Mouse (Mus musculus) thymus, adult 18-20 months (tissue): ENCODE results near the gene Pctp.
A peak's percentile ranks its signal among the peaks of the same experiment; 100 is the strongest.

Source experiments
- DNase-seq, 2 experiments: peaks; one replicate each; pipeline ENCODE4 v3.0.0; 2022; ENCODE audit warnings: mixed read lengths in 2 of 2

Pctp gene

DNA sequence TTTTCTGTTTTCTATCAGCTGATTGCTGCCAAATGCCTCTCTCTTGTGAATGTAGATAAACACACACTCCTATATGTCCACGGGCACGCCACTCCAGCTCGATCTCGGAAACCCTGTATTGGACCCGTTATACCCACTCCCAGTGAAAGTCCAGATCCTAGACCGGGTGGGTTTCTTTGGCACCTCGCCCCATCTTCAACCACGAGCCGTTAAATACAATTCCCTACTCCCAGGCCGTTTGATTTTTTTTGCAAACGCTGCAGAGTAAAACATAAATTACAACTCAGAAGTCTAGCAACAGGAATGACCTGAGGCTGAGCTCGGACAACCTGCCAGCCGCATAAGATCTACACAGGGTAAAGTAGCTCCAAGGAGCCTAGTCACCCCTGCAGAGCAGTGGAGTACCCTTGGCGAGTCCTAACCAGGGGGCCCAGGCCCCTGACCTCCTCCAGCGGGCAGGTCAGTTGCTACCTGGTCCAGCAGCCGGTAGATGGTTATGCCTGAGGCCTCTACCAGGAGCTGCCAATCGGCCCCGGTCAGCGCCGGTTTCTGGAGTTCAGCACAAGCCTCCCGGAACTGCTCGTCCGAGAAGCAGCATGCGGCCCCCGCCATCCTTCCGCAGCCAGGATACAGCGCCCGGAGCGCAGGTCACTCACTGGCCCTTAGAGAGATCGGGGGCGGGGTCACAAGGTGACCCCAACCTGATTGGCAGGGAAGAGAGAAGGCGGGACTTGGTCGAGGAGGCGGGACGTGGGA, at the start of gene Pctp:
Pctp (minus strand) TSS at position 664 of the 756 bp plus-strand sequence.
- DNase-seq = peak; percentile 52 to 60

DNA sequence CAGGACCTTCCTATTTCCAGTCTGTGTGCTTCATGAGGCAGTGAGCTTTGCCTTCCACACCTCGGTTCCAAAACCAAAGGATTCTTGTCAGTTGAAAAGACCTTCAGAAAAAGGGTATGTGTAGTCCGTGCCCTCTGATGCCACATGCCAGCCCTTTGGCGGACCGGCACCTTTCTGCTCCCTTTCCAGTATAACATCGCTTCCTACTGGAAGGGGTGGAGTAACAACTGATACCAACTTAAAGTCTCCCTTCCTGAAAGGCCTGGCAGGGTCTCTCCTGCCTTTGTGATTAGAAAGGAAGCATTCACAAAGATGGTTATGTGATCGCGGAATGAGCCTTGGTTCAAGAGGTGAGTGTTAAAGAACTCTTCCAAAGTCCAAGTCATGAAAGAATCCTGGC, 47.3 kb upstream of the Pctp start:
- no peak for DNase-seq

DNA sequence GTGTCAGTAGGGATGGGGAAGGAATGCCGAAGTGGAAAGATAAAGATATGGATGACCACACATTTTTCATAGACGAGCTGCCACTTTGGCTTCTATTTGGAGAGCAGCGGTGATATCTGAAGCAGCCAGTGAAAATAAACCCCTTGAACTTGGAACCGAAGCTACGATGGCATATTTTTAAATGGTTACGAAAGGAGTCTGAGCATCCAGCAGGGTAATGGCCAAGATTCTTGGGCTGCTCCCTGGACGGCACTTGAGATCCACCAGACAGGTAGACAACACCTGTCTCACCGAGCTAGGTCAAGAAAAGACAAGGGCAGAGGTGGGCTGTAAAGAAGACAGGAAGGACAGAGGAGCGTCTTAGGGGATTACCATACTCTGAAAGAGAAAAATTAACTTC, 44.6 kb upstream of the Pctp start:
- no peak for DNase-seq

DNA sequence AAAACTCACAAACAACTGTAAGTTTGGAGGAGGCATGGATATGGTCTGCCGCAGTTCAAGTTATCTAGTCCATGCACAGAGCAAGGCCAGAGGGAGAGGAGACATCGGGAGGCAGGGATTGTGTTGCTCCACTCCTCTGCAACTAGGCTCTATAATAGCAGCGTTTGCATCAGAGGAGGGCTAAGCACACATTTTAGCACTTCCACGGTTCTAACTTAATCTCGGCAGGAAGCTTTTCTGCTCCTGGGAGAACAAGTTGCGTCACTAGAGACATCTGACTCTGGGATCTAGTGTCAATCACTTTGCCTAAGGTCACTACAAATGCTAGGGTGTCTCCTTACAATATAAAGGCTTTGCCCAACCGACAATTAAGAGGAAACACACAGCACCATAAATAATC, 43.5 kb upstream of the Pctp start:
- DNase-seq = no peak

DNA sequence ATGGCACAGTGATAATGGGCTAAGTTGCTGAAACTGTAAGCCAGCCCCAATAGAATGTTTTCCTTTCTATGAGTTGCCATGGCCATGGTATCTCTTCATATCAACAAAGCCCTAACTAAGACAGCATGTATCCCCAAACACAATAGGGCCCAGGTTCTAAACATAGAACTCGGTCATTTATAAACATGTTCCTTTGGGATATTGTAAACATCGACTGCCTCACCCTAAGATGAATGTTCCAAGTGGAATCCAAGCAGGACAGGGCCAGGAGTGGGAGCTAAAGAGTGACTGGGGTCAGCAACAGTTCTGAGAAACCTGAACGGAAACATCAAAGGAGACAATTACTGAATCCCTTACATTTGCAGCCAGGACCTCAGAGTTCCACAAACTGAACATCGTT, 41.8 kb upstream of the Pctp start:
- no peak for DNase-seq

DNA sequence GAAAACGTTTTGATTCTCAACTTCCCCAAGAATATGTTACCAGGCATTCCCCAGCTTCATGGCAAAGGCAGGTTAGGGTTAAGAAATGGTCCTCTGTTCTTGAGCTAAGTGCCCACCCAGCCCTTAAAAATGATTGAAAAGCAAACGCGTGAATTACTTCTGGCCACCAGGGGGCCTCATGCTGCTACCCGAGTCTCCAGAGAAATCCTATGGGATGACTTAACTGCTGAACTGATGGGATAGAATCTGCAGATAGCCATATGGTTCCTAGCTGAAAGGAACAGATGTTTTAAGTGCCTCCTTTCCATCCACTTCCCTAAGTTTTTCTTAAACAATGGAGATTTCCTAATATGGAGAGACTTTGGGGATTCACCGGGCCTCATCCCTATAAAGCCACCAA, 35.3 kb upstream of the Pctp start:
- DNase-seq = no peak

DNA sequence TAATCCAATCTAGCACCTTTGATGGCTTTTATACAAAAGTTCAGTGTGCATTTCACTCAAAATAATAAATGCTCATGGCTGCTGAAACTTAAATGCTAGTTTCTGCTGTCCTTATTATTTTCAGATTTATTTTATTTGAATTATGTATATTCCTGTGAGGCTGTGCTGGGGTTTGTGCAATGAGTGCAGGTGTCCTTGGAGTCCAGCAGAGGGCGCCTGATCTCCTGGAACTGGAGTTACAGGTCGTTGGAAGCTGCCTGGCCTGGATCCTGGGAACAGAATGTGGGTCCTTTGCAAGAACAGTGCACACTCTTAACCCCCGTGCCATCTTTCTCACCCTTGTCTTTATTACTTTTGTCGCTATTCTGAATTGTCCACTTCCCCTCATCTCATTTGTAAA, 33.7 kb upstream of the Pctp start:
- no peak for DNase-seq

DNA sequence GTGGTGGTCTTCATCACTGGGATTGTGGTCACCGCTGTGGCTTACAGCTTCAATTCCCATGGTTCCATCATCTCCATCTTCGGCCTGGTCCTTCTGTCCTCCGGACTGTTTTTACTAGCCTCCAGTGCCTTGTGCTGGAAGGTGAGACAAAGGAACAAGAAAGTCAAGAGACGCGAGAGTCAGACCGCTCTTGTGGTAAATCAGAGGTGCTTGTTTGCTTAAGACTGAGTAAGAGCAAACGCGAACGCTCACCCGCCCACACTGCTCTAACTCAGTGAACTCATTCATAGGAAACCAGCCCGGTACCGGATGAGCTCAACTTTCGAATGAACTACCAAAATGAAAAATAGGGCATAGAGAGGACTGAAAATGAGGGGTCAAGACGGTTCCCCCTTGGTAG, 32.8 kb upstream of the Pctp start:
- DNase-seq = no peak

DNA sequence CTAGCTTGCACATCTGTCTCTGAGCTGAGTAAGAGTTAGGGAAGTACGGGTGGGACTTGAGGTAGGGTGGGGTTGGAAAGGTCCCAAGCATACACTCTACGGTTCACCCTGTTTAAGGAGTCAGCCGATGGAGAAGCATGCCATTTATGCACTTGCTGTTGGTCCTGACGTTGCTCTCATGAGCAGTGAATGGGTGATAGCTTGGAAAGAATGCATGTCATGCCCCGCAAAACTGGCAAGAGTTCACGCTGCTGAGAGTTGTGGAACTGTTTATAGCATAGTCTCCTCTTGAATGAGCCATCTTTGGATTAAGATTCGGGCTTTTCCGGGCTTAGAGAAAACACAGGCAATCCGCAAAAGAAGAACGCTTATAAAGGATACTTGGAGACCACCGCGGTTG, 32.0 kb upstream of the Pctp start:
- no peak for DNase-seq

DNA sequence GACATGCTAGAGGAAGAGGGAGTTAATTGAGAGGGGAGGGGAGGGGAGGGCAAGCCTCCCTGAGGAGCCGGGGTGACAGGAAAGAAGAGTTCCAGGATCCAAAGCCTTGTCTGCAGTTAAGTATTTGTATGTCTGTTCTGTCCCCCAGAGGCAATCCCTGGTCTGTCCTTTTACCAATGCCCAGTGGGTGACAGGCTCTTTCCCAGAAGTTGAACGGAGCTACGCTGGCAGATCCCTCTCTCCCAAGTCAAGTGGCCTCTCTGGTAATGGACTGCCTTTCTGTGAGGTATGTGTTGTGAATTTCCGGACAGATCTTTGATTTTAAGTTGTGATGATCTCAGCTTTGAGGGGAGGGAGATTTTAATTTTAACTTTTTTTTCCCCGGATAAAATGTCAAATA, 30.7 kb upstream of the Pctp start:
- DNase-seq = no peak

DNA sequence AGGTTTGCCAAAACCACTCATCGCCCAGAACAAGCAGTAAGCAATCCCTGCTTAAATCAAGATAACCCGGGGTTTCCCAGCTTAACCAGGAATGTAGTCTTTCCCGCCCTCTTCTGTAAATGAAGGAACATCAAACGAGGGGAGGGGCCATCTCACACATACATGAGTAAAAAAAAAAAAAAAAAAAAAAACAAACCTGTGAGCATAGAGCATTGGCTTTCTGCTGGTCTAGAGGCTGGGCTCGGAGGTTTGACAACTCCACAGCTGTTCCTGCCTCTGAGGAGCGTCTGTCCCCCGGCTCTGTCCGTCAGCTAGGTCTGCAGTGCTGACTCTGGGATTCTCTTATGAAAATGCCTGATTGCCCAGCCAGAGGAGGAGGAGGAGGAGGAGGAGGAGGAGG, 30.1 kb upstream of the Pctp start:
- DNase-seq = no peak

DNA sequence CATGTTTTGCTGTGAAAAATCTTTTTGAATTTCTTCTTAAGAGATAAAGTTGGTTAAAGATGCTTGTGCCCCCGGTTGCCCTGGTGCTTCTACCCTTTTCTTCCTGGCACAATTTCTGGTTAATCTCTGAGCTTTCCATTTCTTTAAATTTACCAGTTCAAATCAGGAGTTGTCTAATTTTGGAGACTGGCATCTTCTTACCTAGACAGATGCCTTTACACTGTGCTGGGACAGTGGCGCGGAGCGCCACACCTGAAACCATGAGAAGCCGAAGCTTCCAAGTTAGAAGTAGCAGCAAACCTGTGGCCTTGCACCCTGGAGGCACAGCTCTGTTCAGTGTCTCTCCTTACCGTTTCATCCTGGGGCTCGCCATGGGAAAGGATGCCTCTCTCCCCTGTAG, 28.4 kb upstream of the Pctp start:
- DNase-seq = no peak

DNA sequence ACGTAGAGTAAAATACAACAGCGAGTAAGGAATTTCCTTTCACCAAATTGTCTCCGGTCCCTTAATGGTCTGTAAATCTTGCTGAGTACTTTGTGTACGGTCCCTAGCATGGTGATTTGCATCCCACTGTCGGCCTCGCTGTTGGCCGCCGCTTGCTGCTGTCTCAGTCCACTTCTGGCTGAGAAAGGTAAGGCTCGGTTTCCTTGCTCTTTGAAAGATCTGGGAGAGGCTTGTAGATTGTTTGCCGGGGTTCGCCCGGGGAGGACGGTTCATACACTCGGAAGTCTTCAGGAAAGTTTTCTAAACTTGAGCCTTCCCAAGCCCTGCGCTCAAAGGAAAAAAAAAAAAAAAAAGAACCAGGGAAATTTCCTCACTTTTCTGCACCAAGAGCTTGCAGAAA, 27.9 kb upstream of the Pctp start:
- DNase-seq = no peak

DNA sequence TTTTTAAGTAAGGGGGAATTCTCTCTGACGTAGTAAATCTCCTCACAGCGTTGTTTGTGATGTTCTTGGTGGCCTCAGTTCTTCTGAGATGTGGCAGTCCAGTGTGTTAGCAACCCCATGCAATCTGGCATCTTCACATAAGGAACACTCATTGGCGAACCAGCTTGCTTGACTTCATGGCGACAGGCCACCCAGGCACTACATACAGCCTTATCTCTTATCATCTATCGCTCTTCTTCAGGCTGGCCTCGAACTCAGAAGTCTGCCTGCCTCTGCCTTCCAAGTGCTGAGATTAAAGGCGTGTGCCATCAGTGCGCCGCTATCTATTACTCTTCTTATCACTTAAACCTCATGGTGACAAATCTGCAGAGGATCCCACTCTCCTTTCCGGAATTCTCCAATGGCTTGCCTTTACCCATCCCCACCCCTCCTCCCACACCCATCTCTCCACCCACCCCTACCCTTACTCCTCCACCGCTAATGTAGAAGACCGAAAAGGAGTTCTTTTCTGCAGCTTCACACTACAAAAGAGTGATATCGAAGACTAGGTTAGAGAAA, 27.2 kb upstream of the Pctp start, which contains the start of gene Tmem100:
Tmem100 (plus strand) TSS at position 508 of the 558 bp plus-strand sequence.
- no peak for DNase-seq

DNA sequence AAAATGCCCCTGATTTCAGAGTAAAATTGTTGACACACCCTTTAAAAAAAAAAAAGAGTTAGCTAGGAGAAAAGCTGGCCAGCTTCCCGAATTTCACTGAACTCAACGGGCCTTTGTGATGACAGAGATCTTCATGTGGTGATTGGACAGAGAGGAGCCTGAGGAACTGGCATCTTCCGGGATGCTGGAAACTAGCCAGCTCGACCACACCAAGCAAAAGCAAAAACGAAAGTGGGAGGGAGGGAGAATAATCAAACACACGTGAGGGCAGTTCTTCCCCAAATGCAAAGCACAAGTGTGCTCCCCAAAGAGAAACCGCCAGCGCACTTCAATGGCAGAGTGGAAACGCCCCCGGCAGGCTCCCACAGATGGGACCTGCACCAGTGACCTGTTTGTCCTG, 26.7 kb upstream of the Pctp start:
- DNase-seq = peak in 1 of 2 experiments; percentile 3

DNA sequence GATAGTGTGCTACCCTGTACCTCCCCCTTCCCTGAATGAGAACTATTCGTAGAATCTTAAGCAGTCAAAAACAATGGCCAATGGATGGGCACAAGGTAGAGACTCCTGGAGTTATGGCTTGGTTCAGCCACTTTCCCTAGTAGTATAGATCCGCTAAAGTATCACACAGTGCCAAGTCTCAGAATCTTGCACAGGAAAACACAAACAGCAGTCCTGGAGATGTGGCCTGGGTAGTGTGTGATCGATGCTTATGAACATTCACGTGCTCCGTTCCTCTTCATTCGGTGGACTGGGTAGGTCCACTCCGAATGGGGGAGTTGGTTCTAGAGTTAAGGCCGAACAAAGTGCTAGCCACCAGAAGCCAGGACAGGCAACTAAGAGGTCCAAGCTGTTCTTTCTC, 26.1 kb upstream of the Pctp start:
- no peak for DNase-seq

DNA sequence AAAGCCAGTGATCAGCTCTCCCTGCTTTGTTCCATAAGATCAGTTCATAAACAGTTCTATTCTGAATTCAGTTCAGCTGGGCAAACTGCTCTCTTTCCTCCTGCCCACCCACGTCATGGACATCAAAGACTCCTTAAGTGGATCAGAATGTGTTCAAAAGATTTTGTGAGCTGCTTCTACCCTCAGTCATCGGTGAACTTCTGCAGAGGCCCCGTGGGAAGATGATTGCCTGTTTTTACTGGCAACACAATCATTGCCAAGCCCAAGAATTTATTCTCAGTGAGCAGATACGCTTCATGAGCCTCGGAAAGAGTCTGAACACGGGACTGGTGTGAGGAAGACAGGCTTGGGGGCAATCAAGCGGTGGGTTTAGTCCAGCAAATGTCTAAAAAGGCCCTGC, 24.5 kb upstream of the Pctp start:
- no peak for DNase-seq

DNA sequence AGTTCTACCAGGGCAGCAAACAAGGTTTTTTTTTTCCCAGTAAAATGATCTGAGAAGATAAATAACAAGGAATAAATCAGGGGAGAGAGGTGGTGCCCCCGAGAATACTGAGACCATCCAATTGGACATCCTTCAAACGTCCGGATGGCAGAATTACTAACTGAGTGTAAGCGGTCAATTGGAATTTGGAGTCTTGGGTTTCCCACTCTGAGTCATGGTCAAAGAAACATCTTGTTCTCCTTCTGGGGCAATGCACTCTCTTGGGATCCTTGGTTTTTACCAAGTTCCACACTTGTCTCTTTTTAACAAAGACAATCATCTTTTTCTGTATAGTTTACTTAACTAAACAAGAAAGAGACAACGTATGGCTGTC, 24.1 kb upstream of the Pctp start:
- no peak for DNase-seq

DNA sequence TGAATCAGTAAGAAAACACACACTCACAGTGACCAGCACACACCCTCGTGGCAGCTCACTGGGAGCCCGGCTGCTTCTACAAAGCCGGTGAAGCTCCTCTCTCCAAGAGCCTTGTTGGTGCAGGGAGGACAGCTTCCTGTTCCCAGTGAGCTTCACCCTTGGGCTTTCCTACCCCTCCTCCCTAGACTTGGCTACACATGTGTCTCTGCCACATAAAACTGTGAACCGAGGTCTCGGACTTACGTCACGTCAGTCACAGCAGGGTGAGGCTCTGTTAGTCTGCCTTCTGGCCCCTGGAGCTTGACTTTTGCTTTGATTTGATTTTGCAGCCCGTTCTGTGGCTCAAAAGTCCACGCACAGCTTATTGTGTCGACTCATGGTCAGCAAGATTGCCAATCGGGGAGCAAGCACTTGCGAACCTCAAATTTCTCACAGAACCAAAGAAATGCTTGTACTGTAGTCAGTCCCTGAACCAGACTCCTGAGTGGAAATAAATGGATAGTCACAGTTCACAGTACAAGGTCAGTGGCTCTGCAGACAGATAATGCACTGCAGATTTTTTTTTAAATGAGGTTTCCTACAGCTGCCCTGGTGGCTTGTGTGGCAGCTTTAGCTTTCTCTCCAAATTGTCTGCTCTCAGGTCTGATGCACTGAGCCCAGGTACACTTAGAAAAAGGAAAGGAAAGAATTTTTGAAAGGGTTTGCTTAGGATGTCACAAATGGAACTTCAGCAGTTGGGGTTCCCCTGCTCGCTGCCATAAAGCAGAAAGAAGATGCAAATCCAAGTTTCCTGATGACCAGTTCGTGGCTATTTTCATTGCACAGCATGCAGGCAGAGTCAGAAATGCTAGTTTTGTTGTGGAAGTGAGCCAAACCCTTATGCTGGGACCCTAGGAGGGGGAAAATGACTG, 23.5 kb upstream of the Pctp start:
- DNase-seq = no peak

DNA sequence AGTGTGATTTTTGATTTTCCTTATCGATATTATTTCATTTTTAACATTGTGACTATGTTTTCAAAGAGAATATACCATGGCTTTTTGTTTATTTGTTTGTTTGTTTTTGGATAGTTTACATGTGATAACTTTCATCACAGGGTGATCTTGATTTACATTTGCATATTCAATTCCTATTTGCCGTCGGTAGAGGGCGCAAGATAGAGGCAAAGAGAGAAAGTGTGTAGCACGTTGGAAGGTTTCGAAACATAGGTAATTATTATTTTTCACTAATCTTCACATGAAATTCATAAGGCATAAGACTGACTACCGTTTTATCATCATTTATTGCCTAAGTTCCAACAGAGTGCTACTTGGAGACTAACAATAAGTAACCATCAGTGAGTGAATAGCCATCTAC, 16.5 kb upstream of the Pctp start:
- DNase-seq = no peak

DNA sequence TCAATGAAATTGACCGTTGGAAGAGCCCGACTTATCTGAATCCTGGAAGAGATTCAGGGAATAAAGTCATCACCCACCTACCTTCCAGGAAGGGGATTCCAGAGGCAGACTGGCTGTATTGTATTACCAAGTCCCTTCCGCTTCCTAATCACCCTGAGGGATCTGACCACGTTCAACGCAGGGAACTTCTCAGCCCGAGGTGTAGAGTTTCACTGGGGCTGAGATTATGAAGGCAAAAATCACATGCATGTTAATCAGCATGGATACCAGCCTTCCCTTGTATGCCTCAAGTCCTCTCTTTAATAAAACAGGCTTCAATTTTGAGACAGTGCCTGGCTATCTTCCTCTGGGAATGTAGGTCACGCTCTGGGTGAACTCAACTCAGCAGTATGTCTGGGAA, 12.6 kb upstream of the Pctp start:
- DNase-seq = no peak

DNA sequence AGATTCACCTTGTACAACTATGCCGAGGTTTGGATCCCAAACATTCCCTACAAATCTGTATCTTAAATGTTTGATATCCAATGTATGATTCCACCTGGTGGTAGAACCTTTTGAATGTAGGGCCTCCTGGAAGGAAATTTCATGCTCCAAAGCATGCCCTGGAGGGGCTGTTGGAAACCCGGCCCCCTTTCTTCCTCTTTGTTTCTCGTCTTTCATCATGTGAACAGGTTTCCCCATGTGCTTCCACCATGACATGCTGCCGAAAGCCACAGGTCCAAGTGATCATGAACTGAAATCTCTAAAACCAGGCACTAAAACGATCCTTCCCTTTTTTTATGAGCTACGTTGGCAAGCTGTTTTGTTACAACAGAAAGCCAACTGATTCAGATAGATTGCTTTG, 11.0 kb upstream of the Pctp start:
- no peak for DNase-seq

DNA sequence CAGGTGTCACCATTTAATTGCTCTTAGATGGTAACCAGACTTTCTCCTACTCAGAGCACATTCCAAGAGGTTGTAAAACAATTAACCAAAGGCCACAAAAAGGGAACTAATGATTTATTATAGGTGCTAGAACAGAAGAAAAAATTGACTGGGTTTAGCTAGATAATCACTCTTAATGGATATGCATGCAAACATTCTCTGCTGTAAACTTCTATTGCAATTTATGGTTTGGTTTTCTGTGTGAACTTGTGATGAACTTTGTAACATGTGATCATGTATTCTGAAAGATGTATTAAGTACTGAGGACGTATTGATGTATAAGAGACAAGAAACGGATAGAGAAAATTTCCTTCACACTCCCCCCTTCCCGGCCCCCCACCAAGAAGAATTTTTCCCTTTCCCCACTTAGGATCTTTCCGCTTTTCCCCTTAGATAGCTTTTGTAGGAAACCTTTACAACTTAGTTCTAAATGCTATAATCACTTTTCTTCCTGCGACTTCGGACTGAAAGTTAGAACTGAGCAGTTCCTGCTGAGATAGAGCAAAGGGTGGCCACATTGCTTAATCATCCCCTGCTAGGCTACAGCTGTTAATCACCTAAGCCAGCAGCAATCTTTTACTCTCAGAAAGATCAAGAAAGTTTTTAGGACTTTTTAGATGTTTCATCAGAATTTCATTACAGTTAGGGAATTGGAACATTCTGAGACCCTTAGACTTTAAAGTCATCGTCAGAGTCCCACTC, 5.3 kb upstream of the Pctp start:
- DNase-seq = no peak
